Mouse (Mus musculus) lung, postnatal 4 days (tissue): ENCODE measurements around the gene Tmem233.

Experiments used
- DNase-seq, 2 experiments: peaks; one replicate each; pipeline ENCODE4 v3.0.0; 2021

The Tmem233 gene

DNA sequence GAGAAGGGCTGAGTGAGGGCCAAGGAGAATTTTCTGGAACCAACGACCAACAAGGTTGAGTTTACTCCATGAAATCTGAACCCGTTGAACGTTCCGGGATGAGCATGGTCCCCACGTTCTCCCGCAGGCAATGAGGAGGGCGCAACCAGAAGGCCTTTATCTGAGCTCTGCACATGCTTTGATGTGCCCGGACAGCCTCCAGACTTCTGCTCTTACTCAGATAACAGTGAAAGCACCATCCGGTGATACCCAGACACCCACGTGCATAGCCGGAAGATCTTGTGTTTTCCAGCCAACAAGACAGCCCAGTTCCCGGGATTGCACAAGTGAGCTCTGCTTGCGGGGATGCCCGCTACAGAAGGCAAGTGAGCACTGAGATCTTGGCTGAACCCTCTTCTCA is 56.5 kb downstream of the Tmem233 start:
- no peak for DNase-seq

DNA sequence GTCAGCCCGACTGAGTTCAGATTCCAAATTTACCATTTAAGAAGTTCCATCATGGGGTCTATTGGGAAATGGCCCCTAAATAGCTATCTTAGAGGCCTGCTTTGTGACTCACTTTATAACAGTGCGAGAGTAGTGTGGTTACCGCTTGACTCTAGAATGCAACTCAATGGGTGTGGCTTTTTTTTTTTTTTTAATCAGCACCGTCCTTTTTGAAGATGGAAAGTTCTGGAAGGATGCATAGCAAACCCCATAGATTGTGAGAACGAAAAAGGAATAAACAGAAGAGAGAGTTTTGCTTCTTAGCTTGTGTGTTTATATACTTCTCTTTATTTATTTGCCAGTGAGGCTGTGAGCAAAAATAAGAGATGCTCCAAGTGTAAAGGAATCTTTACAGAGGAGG is 56.9 kb downstream of the Tmem233 start:
- no peak for DNase-seq

DNA sequence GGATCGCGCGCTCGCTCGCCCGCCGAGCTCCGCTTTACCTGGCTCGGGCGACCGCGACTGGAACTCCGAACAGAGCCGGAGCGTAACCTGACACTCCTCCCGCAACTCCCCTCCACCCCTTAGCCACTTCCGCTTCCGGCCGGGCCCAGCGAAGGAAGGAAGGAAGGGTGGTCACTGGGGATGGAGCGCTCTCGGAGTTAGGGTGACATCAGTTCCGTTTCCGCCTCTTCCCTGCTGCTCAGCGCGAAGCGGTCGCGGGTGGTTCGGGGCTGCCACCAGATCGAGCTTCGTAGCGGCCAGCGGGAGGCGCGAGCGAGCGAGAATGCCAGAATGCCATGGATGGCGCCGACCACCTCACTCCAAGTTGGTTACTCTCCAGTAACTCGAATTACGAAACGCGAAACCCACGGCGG is 58.7 kb downstream of the Tmem233 start, which contains the start of gene Prkab1:
Gene Prkab1, minus strand, starts transcription at position 182 of the 413 bp plus-strand sequence.
- DNase-seq, result peak; percentile 95 to 97

DNA sequence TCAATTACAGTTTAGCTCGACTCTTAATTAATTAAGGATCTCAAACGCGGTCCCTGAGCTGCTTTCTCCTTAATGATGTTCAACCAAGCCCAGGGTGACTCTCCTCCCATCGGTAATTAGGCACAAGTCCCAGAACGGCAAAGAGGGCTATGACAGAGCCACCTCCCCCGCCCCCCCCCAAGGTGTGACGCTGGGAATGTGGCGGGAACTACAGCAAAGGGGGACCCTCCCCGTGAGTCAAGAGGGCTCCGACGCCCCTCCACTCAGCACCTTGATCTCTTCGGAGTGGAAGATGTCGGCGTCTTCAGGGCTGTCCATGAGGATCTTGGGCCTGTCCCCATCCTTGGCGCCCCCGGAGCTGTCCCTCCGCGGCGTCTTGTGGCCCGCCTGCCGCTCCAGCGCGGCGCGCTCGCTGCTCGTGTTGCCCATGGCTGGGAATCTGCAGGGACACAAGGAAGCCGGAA is 59.2 kb downstream of the Tmem233 start:
- no peak for DNase-seq

DNA sequence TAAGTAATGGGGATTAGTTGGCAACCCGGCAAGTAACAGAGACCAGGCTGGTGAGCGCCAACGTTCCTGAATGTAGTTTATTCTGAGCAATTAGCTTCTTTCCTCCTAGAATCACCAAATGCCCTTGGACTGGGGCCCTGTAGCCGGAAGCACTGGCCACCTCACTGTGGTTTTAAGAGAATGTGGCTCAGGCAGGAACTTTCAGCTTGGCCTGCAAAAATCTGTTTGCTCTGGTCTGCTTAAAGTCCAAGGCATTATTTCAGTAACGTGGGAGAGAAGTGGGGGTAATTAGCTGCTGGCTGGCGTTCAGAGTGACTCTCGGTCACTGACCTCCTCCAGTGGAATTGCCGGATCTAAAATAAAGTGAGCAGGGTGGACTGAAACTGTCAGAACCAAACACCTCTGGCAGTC is 59.8 kb downstream of the Tmem233 start:
- no peak for DNase-seq

DNA sequence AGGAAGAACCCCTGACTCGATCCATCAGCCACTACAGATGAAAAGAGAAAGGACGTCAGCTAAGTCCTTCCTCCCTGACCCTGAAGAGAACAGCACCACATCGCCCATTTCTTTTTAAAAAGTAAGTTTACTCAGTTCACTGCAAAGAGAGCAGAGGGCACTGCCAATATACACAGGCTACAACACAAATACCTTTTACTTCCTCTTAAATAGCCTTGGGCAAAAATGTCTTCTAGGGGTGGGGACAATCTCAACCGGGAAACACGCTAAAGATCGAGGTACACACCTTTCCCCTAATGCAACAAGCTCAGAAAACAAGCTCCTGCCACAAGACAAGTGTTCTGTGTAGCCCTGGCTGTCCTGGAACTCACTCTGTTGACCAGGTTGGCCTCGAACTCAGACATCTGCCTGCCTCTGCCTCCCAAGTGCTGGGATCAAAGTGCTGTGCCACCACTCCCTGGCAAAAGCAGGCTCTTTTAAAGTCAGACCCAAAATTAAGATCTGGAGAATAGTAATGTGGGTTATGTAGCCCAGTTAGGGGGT is 60.3 kb downstream of the Tmem233 start:
- no peak for DNase-seq

DNA sequence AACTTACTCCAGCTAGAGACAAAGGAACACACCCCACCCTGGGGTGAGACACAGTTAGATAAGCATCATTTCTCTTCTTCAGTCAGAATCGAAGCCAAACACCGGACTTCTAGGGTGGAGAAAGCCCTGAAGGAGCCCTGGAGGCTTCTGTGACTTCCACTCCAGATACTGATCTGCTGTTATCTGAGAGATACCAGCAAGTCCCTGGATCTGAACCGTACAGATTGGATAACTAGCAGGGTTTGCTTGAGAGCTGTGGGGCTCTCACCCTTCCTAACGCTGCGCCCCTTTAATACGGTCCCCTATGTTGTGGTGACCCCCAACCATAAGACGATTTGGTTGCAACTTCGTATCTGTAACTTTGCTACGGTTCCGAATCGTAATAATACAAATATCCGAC is 60.9 kb downstream of the Tmem233 start:
- no peak for DNase-seq

DNA sequence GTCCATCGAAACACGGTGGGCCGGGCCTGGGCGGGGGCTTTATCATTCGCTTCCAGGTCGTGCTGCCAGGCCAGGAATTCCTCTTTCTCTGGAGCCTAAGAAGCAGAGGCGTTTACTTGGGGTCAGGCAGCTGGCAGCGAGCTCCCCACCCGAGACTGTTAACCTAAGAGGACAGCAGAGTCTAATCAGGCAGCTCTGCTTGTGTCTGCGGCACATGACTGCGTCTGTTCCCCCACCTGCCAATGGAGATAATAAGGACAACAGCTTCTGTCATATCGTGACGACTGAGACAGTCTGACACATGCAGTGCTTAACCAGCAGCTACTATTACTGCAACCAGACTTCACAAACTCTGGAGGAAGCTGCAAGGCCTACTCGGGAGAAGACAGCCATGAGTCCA is 61.5 kb downstream of the Tmem233 start:
- DNase-seq, result no peak

DNA sequence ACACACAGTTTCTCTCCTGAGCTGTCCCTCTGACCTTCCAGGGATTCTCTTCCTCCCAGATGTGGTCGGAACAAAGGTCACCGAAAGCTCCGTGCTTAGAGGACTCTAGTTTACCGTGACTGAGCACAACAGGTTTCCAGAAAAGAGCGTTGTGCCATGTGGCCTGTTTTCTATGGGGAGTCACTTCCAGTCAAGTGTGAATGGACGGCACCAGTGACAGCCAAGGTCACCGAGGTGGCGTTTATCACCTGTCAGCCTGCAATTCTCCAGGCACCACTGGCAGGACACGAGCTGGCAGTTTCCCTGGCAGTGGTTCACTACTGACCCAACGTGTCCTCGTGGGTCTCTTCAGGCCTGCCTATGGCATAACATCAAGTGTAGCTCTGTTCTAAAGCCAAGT is 63.7 kb downstream of the Tmem233 start:
- DNase-seq, result no peak

DNA sequence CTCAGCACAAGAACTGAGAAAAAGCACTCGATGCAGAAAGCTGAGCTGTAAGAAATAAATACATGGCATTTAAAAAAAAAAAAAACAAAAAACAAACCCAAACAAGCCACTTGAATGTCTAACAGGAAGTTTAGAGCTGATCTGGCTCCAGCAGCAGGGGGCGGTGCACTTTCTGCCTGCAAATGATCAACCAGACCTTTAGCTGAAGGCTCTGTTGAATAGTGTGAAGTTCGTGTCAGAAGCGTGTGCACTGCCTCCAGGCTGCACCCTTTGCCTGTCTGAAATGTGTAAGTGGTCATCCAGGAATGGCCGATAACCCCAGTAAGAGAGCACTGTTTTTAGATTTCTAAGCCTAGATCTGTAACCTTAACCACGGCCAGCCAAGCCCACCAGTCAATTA is 64.3 kb downstream of the Tmem233 start:
- DNase-seq, result peak; percentile 42 to 48

DNA sequence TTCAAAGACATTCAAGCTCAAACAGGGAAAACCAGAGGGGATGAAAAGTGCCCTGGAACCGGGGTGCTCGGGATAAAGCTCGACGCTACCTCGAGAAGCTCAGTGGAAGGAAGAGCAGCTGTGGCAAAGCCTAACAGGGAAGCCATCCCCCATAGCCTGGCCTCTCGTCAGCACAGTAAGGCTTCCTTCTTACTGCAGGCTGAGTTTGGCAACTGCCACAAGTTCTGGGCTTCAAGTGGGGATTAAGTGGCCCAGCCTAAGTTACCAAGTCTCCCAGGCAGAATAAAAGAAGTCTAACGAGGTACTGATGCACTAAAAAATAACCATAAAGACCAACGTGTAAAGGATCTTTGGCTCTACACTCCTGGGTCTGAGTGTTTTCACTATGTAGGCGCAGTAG is 64.8 kb downstream of the Tmem233 start:
- DNase-seq, result no peak

DNA sequence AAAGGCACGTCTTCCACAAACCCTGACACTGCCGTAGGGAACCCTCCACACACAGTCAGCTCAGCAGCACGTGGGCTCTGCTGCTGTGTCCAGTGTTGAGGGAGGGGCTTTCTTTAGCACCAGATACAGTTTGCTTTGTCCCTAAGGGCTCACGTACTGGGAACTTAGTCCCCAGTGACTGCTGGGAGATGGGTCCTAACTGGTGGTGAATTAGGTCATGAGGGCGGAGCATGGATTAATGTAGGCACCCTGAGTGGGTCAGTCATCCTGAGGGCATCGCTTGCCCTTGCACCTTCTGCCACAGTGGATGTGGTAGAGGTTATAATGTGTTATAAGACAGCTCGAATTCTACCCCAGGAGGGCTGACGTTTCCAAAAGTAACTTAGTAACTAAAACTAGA is 65.7 kb downstream of the Tmem233 start:
- DNase-seq, result no peak

DNA sequence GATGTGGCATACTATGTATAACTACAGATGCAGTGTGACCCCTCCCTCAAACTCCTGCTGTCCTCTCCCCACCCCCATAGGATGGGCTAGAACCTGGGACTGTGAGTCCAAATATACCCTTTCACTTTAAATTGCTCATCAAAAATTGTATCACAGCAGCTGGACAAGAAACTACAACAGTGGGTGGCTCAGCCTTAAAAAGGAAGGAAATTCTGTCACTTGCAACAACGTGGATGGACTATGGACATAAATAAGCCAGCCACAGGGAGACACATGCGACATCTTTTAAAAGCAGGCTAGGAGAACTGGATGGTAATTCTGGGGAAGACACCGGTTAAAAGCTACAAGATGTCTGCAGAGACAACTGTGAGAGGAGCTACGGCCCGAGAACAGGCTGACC is 66.5 kb downstream of the Tmem233 start:
- DNase-seq, result no peak

DNA sequence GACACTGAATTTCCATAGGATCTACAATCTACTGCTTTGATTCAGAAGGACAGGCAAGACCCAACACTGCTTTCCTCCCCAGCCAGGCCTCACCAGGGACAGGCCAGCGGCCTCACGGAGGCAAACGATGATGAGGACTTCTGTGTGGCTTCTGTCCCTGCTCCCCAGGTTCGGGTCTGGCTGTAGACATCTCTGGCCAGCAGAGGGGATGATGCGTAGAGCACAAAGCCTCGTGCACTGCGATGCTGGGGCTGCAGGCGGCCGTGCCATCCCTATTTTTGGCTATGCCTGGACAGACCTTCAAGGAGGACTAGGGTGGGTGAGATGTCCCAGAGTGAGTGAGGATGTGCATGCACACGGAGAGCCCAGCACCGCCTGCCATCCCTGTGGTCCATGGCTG is 68.8 kb downstream of the Tmem233 start:
- DNase-seq, result no peak

DNA sequence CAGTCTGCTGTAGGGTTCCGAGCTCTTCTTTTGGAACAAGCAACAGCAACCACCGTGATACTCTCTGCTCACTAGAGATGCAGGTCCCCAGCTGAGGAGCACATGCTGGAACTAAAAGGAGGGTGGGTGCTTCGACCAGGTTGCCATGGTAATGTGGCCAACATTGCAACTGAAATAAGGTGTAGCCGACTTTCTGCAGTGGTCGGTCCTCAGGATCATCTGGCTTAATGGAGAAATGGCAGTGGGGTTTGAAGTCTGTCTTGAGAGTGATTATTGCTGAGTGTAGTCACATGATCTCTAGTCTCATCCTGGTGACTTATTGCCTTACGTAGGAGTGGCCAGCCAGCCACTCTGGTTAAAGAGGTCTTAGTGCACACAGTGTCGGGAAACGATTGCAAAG is 69.2 kb downstream of the Tmem233 start:
- DNase-seq, result no peak

DNA sequence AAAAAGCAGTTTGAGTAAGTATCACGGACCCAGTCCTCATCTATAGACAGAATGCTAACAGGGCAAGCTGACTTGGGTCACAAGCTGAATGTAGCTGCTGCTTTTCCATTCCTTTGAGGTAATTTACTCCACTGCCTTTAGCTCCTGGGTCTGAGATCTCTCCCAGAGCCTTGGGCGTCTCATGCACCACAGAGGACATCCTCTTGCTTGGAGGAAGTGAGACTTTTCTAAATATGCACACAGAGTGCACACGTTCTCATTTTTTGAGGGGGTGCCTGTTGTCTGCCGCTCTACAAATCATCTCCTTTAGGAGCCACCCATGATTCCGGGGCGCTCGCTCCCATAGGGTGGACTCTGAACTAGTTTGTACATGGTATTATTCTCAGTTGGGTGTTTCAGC is 70.5 kb downstream of the Tmem233 start:
- DNase-seq, result no peak

DNA sequence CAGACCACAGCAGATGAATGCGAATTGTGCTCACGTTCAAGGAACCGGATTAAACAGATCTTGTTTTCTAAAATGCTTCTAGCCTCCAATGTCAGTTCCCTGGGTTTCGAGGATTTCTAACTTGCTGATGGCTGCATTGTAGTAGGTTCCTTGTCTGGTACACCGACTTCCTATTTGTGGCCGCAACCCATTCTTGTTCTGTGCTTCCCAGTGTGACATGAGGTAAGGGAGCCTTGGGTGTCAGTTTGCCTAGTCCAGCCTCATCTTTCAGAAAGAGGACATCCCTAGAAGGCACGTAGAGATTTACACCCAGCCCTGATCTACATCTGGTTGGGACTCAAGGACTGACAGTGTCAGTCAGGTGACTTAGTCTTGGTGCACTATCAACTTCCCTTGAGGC is 71.3 kb downstream of the Tmem233 start:
- no peak for DNase-seq

DNA sequence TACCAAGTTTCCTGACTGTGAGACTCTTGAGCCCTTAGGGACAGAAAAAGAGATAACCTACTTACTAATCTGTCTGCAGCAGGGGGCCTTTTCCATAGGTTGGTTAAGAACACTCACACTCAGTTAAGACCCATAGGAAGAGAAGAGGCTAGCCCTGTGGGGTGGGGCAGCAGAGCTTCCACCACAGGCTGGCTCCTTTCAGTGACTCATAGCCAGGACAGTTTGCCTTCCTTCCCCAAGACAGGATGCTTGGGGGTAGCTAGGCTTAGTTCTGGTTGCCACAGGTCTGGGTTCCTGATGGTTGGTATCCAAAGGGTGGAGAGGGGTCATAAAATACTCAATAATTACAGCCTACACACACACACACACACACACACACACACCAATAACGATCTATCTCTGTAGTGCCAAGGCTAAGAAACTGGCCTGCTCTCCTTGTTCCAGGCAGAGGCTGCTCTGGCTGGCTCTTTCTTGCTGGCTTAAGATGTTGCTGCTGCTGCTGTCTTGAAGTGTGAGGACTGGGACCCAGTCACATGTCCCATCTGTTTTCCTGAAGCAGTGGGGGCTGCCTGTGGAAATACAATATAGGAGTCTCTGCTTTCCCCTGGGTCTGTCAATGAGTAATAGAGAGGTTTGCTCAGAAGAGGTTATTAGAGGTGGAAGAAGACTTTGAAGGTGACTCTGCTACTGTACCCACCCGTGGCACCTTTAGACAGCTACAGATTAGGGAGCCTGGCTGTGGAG is 73.0 kb downstream of the Tmem233 start:
- no peak for DNase-seq

DNA sequence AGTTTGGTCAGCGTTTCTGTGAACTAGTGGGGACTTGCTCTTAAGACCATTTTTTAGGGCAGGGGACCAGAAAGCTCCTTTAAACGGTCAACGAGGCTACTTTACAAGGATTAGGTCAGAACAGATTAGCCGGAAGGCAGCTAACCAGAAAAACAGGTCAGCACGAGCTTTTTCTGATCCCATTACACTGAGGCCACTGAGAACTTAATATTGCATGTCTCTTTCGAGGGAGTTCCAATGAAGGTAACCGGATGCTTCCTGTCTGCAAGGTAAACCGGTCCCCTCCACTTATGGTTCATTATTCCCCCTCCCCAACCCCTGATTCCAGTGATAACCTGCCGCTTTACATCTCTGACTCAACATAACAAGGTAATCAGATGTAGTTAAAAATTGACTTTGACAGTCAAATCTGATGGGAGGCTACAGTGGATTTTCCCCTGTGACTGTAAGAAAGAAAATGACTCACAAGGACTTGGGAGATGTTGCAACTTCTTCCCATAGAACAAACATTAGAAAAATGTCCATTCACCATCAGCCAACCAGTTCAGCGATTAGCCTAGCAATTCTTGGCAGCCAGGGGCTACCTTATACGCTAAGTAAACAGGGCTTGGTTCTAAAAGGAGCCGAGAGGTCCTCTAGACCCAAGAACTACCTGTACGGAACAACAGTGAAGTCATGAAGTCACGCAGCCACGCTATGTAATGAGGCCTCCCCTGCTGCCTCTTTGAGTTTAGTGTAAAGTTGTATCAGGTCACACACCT is 73.8 kb downstream of the Tmem233 start:
- DNase-seq, result peak; percentile 35 to 46

DNA sequence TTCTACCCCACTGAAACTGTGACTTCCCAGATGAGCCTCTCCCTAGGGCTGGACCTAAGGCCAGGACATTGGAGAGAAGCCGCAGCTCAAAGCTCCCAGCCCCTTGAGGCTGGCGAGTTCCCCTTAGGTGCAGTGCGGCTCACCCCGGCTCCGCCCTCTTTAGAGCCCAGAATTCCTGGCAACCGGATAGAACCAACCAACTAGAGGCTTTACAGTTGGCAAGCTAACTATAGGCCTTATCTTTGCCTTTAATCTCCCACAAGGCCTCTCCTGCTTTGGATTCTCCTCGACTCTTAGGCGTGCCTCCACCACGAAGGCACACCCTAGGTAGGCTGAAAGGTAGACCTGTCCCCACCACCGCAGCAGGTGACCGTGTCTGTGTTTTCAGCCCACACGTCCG is 75.3 kb downstream of the Tmem233 start:
- DNase-seq, result peak; percentile 12 to 52

DNA sequence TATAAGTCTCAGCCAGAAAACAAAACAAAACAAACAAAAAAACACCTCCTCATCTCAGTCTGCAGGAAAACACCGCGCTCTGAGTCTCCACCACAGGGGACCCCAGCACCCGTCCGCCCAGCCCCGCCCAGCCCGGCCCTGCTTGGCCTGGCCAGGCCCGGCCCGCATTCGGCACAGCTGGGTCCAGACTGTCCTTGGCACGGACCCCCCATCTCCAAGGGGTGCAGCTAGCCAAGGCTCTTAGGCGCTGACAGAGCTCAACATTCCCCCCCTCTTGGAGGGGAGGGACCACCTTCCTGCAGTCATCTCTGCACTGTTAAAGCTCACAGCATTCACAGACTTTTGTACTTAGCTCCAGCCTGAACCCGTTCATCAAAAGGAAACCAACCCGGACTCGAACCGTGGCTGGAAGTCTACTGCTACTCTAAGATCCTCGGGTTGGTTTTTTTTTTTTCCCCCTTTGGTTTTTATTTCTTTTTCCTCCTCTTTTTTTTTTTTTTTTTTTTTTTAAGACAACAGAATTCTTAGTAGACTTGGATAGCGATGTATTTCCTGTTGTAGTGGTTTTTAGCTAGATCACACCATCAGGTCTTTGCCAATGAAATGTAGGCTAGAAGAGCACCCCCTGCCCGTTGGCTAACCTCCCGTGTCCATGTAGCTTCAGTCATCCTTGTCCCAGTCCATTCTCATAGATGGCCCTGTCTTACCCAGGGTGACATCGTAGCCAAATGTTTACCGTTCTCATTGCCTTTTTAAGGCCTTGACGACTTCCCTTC is 76.5 kb downstream of the Tmem233 start:
- peak; percentile 40 to 71 for DNase-seq

DNA sequence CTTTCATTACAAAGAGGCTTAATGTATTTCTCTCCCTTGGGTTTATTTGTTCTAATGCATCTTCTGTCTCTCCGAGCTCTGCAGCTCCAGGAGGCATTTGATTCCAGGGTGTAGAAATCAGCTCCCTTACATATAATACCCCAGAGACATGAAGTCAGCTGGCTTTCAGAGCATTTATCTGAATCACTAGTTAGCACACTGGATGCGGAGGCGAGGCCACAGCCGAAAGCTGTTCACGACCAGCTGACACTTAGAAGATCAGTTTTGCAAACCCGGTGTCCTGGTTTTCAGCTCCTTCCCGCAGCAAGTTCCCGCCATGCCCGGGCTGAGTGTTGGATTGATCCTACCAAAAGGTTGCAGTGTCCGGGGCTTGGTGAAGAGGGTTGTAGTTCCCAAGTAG is 78.8 kb downstream of the Tmem233 start:
- DNase-seq, result no peak

DNA sequence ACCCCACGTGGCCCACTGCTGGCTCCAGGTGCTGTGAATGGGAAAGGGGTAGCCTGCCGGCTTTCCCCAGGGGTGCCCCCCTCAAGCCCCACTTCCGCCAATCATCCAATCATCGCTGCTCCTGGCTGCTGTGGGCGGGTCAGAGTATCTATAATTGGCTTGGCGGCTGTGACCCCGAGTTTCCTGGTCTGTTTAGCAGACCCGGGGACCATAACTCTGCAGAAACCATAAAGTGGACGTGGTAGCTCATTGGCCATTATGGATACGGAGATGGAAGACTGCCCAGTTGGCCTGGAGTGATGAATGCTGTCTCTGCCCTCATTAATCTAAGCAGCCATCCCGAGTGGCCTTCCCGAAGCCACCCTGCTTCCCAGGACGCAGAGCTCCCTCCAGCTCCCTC is 79.2 kb downstream of the Tmem233 start:
- DNase-seq, result no peak
